Mouse (Mus musculus): Measurements from ENCODE around the gene Svs2. TPM values are rescaled to one million over a fixed set of nuclear protein-coding genes. Genes with fewer than 3 reads are reported as not detected.

The Svs2 gene
- not detected for polyA plus RNA-seq (2012; fragmentation: generic; extraction: Trizol)

DNA sequence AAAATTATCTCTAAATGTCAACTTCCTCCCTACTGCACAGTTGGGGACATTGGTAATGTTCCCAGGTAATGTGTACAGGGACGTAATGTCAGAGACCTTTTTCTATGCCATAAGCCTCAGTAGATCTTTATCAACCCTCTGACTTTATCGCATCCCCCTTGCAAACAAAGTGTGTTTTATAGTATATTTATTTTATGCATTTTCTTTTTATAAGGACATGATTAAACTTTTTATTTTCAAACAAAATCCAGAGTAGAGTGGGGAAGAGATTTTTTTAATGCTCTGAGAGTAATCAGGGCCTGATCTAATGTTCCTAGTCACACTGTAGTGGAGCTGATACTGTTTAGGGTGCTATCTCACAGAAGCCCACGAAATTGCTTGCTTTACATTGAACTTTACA, at the start of gene Svs2:
Svs2 (minus strand) TSS at position 101 of the 400 bp plus-strand sequence.

DNA sequence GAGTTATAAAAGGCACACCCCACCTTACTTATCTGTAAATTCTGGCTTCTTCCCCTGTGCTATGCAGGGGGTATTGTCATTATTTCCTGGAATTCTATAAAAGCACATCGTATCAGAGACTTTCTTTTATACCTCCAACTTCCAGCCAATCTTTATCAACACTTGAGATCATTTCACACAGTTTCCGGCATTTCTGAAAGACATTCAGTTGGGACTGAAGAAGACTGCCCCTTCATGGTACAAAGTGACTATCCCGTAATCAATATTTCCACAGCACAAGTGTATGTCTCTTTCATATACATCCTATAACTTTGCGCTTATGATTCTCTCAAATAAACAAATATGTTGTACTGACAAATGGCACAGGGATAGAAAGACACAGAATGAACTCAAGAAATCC, 40.1 kb upstream of the Svs2 start, which contains the start of gene Svs4:
Svs4 (minus strand) TSS at position 101 of the 400 bp plus-strand sequence.

DNA sequence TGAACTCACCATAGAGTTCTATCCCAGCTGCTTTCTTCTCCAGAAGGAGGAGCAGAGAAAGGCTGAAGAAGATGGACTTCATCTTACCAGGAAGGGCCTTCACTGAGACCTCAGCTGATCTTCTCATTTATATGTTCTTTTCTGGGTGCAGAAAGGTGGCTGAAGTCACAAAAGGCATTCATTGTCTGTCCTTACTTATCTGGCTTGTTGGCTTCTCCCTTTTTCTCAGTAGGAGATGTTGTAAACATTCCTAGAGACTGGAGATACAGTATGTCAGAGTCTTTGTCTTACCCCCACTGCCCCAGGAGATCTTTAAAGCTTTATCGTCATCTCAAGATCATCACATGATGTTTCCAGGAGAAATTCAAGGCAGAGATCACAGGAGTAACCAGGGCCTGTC, 18.3 kb upstream of the Svs2 start, which contains the start of gene Svs3b:
Svs3b (minus strand) TSS at position 101 of the 400 bp plus-strand sequence.

DNA sequence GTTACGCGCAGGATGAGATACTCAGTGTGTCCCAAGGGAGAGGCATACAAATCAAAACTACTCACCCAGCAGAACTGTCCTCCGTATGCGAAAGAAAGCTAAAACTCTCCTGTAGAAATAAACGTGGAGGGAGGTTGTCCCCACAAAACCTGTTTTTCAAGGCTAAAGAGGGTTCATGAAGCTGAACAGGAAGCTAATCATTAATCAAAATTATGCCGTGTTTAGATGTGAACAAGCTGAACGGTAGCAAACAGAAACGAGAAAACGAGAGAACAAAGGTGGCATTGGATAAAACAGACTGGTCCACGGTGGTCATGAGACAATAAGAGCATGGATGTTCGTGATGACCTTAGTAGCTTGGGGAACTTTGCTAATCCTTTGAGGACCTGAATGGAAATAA, 16.7 kb downstream of the Svs2 start, which contains the start of gene Wfdc15b:
Wfdc15b (minus strand) TSS at position 139 of the 400 bp plus-strand sequence.

DNA sequence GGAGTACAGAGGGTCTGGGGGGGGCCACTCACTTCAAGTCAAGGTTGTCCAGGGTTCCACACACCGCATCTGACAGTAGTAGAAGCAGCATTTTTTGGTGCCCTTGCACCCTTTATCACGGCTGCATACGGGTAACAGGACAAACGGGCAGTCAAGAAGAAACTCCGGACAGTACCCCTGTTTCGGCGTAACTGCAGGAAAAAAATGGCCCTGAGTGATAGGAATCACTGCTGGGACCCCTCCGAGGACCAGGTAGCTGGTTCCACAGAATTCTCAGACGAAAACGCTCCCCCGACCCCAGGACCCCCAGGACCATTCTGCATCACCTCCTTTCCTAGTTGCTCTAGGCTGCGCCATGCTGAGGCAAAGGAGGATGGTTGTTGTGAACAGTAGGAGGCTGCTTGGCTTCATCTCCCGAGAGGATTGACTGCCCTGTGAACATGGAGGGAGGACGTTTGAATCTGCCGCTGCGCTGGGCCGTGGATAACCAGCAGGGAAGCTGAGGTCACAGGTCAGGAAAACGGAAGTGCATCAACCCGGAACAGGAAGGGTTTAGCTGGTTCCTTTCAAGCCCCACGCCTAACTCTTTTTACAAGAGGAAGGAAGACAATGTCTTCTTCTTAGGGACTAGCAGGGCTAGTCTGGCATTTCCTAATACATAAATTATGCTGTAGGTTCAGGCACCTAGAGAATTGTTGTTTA, 38.5 kb downstream of the Svs2 start, which contains the start of gene Wfdc15a:
Wfdc15a (minus strand) TSS at position 505 of the 702 bp plus-strand sequence.

DNA sequence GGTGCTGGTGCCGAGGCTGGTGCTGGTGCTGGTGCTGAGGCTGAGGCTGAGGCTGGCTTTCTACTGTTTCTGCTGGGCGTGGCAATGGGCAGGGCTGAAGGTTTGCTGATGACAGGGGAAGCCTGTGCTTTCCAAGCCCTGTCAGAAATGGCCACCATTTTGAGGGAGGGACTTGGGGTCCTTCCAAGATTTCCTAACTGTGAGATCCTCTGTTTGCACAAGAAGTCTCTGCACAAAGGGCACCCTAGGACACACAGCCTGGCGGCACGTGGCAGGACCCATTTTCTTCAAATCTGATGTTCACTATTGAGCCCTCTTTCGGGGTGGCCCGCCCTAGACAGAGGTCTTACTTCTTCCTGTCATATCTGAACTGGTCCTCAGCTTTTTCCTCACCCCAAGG, 47.7 kb downstream of the Svs2 start, which contains the start of gene Wfdc12:
Wfdc12 (minus strand) TSS at position 33 of the 400 bp plus-strand sequence.

Other genes with a start within 250 kb of the Svs2 start
- 10 to 100 TPM; 42.4 to 94.4 TPM for gene Ywhab, start 243.5 kb downstream of the Svs2 start, polyA plus RNA-seq (2012; fragmentation: generic; extraction: Trizol)
- gene Pabpc1l, start 213.0 kb downstream of the Svs2 start, polyA plus RNA-seq (2012; fragmentation: generic; extraction: Trizol): under 1 TPM; 0.06 to 0.44 TPM
- gene Stk4, start 168.1 kb downstream of the Svs2 start, polyA plus RNA-seq (2012; fragmentation: generic; extraction: Trizol): 1 to 10 TPM in 1 of 2 experiments, under 1 TPM in 1; 0.81 to 4.3 TPM
- gene Tomm34, start 167.3 kb downstream of the Svs2 start, polyA plus RNA-seq (2012; fragmentation: generic; extraction: Trizol): 10 to 100 TPM; 10.2 to 26.3 TPM
- not detected for gene Kcns1, start 67.4 kb downstream of the Svs2 start, polyA plus RNA-seq (2012; fragmentation: generic; extraction: Trizol)
- gene Wfdc5, start 55.7 kb downstream of the Svs2 start, polyA plus RNA-seq (2012; fragmentation: generic; extraction: Trizol): not detected
- gene Wfdc12, start 47.9 kb downstream of the Svs2 start, polyA plus RNA-seq (2012; fragmentation: generic; extraction: Trizol): not detected
- gene Wfdc15a, start 38.3 kb downstream of the Svs2 start, polyA plus RNA-seq (2012; fragmentation: generic; extraction: Trizol): under 1 TPM in 1 of 2 experiments, not detected in 1; 0.17 TPM
- gene Wfdc15b, start 16.8 kb downstream of the Svs2 start, polyA plus RNA-seq (2012; fragmentation: generic; extraction: Trizol): not detected
- not detected for gene Svs3b, start 18.2 kb upstream of the Svs2 start, polyA plus RNA-seq (2012; fragmentation: generic; extraction: Trizol)
- not detected for gene Svs4, start 40.0 kb upstream of the Svs2 start, polyA plus RNA-seq (2012; fragmentation: generic; extraction: Trizol)
- gene Svs3a, start 50.8 kb upstream of the Svs2 start, polyA plus RNA-seq (2012; fragmentation: generic; extraction: Trizol): not detected
- not detected for gene Svs6, start 78.3 kb upstream of the Svs2 start, polyA plus RNA-seq (2012; fragmentation: generic; extraction: Trizol)
- gene Svs5, start 94.3 kb upstream of the Svs2 start, polyA plus RNA-seq (2012; fragmentation: generic; extraction: Trizol): not detected
- 1 to 10 TPM; 5.8 to 9.0 TPM for gene Slpi, start 150.6 kb upstream of the Svs2 start, polyA plus RNA-seq (2012; fragmentation: generic; extraction: Trizol)
- gene Rbpjl, start 164.7 kb upstream of the Svs2 start, polyA plus RNA-seq (2012; fragmentation: generic; extraction: Trizol): under 1 TPM in 1 of 2 experiments, not detected in 1; 0.02 TPM
- gene Matn4, start 166.7 kb upstream of the Svs2 start, polyA plus RNA-seq (2012; fragmentation: generic; extraction: Trizol): 1 to 10 TPM in 1 of 2 experiments, under 1 TPM in 1; 0.02 to 1.3 TPM
- 100 to 1,000 TPM in 1 of 2 experiments, 10 to 100 TPM in 1; 15.9 to 107 TPM for gene Sdc4, start 205.4 kb upstream of the Svs2 start, polyA plus RNA-seq (2012; fragmentation: generic; extraction: Trizol)
- 10 to 100 TPM; 54.4 to 73.3 TPM for gene Sys1, start 218.5 kb upstream of the Svs2 start, polyA plus RNA-seq (2012; fragmentation: generic; extraction: Trizol)
- gene Gm20458, start 222.5 kb upstream of the Svs2 start, polyA plus RNA-seq (2012; fragmentation: generic; extraction: Trizol): 10 to 100 TPM; 15.0 to 18.1 TPM
- not detected for gene Trp53tg5, start 235.3 kb upstream of the Svs2 start, polyA plus RNA-seq (2012; fragmentation: generic; extraction: Trizol)
- 1 to 10 TPM; 6.0 to 8.9 TPM for gene Dbndd2, start 247.6 kb upstream of the Svs2 start, polyA plus RNA-seq (2012; fragmentation: generic; extraction: Trizol)

All from C3H10T1/2 (cell line).